Mouse (Mus musculus): ENCODE measurements at regions not wholly inside any gene's neighbourhood (a gene's known extent, or its start where the extent isn't known, plus 50 kb on each side); places are given as distances from the start of the nearest gene placed in this dataset.

- DNase-seq (ENCODE audit: low read depth, low spot score) = no peak
Observed at GRCm38 (mm10) chr1:183853956-183854613, 159.0 kb upstream of the Dusp10 start.

GRCm38 (mm10) chr1:183865111-183865510 lies 148.0 kb upstream of the Dusp10 start:
- DNase-seq (ENCODE audit: low read depth, low spot score) = no peak

- DNase-seq (ENCODE audit: low read depth, low spot score) = no peak
Observed at GRCm38 (mm10) chr1:183865586-183865985, 147.5 kb upstream of the Dusp10 start.

- DNase-seq (ENCODE audit: low read depth, low spot score) = no peak
Observed at GRCm38 (mm10) chr1:183868965-183869364, 144.1 kb upstream of the Dusp10 start.

- no peak for DNase-seq (ENCODE audit: low read depth, low spot score)
Observed at GRCm38 (mm10) chr1:183895936-183896335, 117.2 kb upstream of the Dusp10 start.

GRCm38 (mm10) chr1:183898091-183898490 lies 115.0 kb upstream of the Dusp10 start:
- no peak for DNase-seq (ENCODE audit: low read depth, low spot score)

GRCm38 (mm10) chr1:183904564-183904963 lies 108.5 kb upstream of the Dusp10 start:
- DNase-seq (ENCODE audit: low read depth, low spot score) = no peak

GRCm38 (mm10) chr1:183905345-183906142 lies 107.6 kb upstream of the Dusp10 start:
- peak; percentile 49 for DNase-seq (ENCODE audit: low read depth, low spot score)

GRCm38 (mm10) chr1:183917656-183918055 lies 95.4 kb upstream of the Dusp10 start:
- DNase-seq (ENCODE audit: low read depth, low spot score) = no peak

GRCm38 (mm10) chr1:183921262-183921661 lies 91.8 kb upstream of the Dusp10 start:
- no peak for DNase-seq (ENCODE audit: low read depth, low spot score)

GRCm38 (mm10) chr1:183928539-183928938 lies 84.6 kb upstream of the Dusp10 start:
- no peak for DNase-seq (ENCODE audit: low read depth, low spot score)

- DNase-seq (ENCODE audit: low read depth, low spot score) = no peak
Observed at GRCm38 (mm10) chr1:183930363-183930982, 82.6 kb upstream of the Dusp10 start.

- DNase-seq (ENCODE audit: low read depth, low spot score) = no peak
Observed at GRCm38 (mm10) chr1:183931141-183931540, 82.0 kb upstream of the Dusp10 start.

GRCm38 (mm10) chr1:183933845-183934244 lies 79.3 kb upstream of the Dusp10 start:
- DNase-seq (ENCODE audit: low read depth, low spot score) = no peak

GRCm38 (mm10) chr1:183937166-183937565 lies 75.9 kb upstream of the Dusp10 start:
- no peak for DNase-seq (ENCODE audit: low read depth, low spot score)

GRCm38 (mm10) chr1:183938361-183938760 lies 74.7 kb upstream of the Dusp10 start:
- DNase-seq (ENCODE audit: low read depth, low spot score) = no peak

GRCm38 (mm10) chr1:183940706-183941105 lies 72.4 kb upstream of the Dusp10 start:
- DNase-seq (ENCODE audit: low read depth, low spot score) = no peak

GRCm38 (mm10) chr1:183946241-183946640 lies 66.9 kb upstream of the Dusp10 start:
- no peak for DNase-seq (ENCODE audit: low read depth, low spot score)

GRCm38 (mm10) chr1:183947066-183947465 lies 66.0 kb upstream of the Dusp10 start:
- no peak for DNase-seq (ENCODE audit: low read depth, low spot score)

- no peak for DNase-seq (ENCODE audit: low read depth, low spot score)
Observed at GRCm38 (mm10) chr1:183949205-183949604, 63.9 kb upstream of the Dusp10 start.

GRCm38 (mm10) chr1:183954086-183954485 lies 59.0 kb upstream of the Dusp10 start:
- DNase-seq (ENCODE audit: low read depth, low spot score) = no peak

GRCm38 (mm10) chr1:183956391-183956790 lies 56.7 kb upstream of the Dusp10 start:
- no peak for DNase-seq (ENCODE audit: low read depth, low spot score)

GRCm38 (mm10) chr1:183961383-183961782 lies 51.7 kb upstream of the Dusp10 start:
- no peak for DNase-seq (ENCODE audit: low read depth, low spot score)

All from telencephalon, adult 2 months (tissue).